Mouse (Mus musculus) C2C12 (cell line): ENCODE results near the gene Lrrc4c.

ENCODE experiments used
- CTCF ChIP-seq: IDR thresholded peaks from one replicate; pipeline ENCODE4 v1.5.1; 2011; ENCODE audit not compliant: control insufficient read depth, insufficient read depth, insufficient read length
- FOSL1 ChIP-seq: IDR thresholded peaks from one replicate; pipeline ENCODE4 v1.8.0; 2011; ENCODE audit warnings: mild to moderate bottlenecking, low read length; ENCODE audit not compliant: poor library complexity, insufficient read depth, severe bottlenecking
- MYOD1 ChIP-seq: IDR thresholded peaks from one replicate; pipeline ENCODE4 v1.6.1; 2011; ENCODE audit warnings: low read depth; ENCODE audit not compliant: control insufficient read depth, insufficient read length
- MYOG ChIP-seq: IDR thresholded peaks from one replicate; pipeline ENCODE4 v1.6.1; 2011; ENCODE audit not compliant: control insufficient read depth, insufficient read length; ENCODE audit errors: extremely low read depth
- USF1 ChIP-seq: IDR thresholded peaks from one replicate; pipeline ENCODE4 v1.6.1; 2011; ENCODE audit warnings: low read depth, mild to moderate bottlenecking, control low read depth, moderate library complexity

- TF ChIP-seq CTCF: no peak
- TF ChIP-seq FOSL1: no peak
- no peak for TF ChIP-seq MYOD1
- TF ChIP-seq USF1: no peak
- no peak for TF ChIP-seq MYOG
Measured at GRCm38 (mm10) chr2:96723395-96723794, 405.4 kb downstream of the Lrrc4c start.
